Mouse (Mus musculus) heart, embryonic 14.5 days (tissue): ENCODE results near the gene Sox15. TPM values are rescaled to one million over a fixed set of nuclear protein-coding genes. Genes with fewer than 3 reads are reported as not detected.
A peak's percentile ranks its signal among the peaks of the same experiment; 100 is the strongest.

Experiments used
- microRNA counts: library from miRNA; unstranded; fragments of <30 nt; microRNA quantifications from one replicate; lab custom pipeline; 2016
- microRNA-seq: library from miRNA; unstranded; fragments of <30 nt; microRNA quantifications from one replicate; pipeline ENCODE4, GENCODE M21; 2016
- polyA plus RNA-seq: library from polyadenylated mRNA; unstranded; fragments of >200 nt; fragmentation: Nextera tagmentation; extraction: Ambion mirVana; gene quantifications from 2 replicates; pipeline ENCODE4 v1.2.1, GENCODE M21; 2014

Gene Sox15
- polyA plus RNA-seq, 1 experiment from 2014 or later: not detected

MicroRNAs encoded within 50 kb of the gene (microRNA counts, 519-probe panel; counts per million panel counts)
- 322 counts per million, percentile 70 among the panel's probes with 10 or more counts for microRNA mmu-miR-1934 (lab: Ali Mortazavi, UCI)
- microRNA mmu-miR-467f (lab: Ali Mortazavi, UCI): 5,576 counts per million, percentile 85 among the panel's probes with 10 or more counts

Small RNA genes within 50 kb of the gene (microRNA-seq; reads per million reads assigned to microRNA genes)
- gene Mir1934: 5.0 reads per million, percentile 14 among the genes with 10 or more reads in this experiment
- not detected for gene Mir467f

Other genes starting within 250 kb of the Sox15 start
- 18.0 and 22.0 TPM in 2 replicates for gene Kdm6b, start 241.6 kb upstream of the Sox15 start, polyA plus RNA-seq
- 0.13 and 0.36 TPM in 2 replicates for gene Dnah2, start 106.2 kb upstream of the Sox15 start, polyA plus RNA-seq
- 14.2 and 20.4 TPM in 2 replicates for gene Efnb3, start 95.1 kb upstream of the Sox15 start, polyA plus RNA-seq
- gene Wrap53, start 75.1 kb upstream of the Sox15 start, polyA plus RNA-seq: 11.1 and 14.3 TPM in 2 replicates
- 71.2 and 71.9 TPM in 2 replicates for gene Trp53, start 75.0 kb upstream of the Sox15 start, polyA plus RNA-seq
- 31.5 and 33.8 TPM in 2 replicates for gene Atp1b2, start 49.4 kb upstream of the Sox15 start, polyA plus RNA-seq
- gene Shbg, start 37.4 kb upstream of the Sox15 start, polyA plus RNA-seq: not detected in 2 replicates
- gene Sat2, start 33.3 kb upstream of the Sox15 start, polyA plus RNA-seq: 16.2 and 17.9 TPM in 2 replicates
- 24.2 and 25.8 TPM in 2 replicates for gene Fxr2, start 22.3 kb upstream of the Sox15 start, polyA plus RNA-seq
- gene Mpdu1, start 7.3 kb downstream of the Sox15 start, polyA plus RNA-seq: 14.9 and 29.1 TPM in 2 replicates
- 12.1 and 14.4 TPM in 2 replicates for gene Cd68, start 10.8 kb downstream of the Sox15 start, polyA plus RNA-seq
- gene Eif4a1, start 17.1 kb downstream of the Sox15 start, polyA plus RNA-seq: 313 and 403 TPM in 2 replicates
- gene Senp3, start 26.8 kb downstream of the Sox15 start, polyA plus RNA-seq: 43.2 and 59.4 TPM in 2 replicates
- gene Tnfsf13, start 30.5 kb downstream of the Sox15 start, polyA plus RNA-seq: 0.24 and 0.63 TPM in 2 replicates
- 7.7 and 10.3 TPM in 2 replicates for gene Tnfsf12, start 40.5 kb downstream of the Sox15 start, polyA plus RNA-seq
- gene Tnfsfm13, start 40.8 kb downstream of the Sox15 start, polyA plus RNA-seq: 2.5 and 6.8 TPM in 2 replicates
- 19.9 and 20.1 TPM in 2 replicates for gene Polr2a, start 103.3 kb downstream of the Sox15 start, polyA plus RNA-seq
- 0.13 TPM in 1 of 2 replicates, not detected in the other for gene Slc35g3, start 106.7 kb downstream of the Sox15 start, polyA plus RNA-seq
- 3.7 TPM in 2 replicates for gene Zbtb4, start 110.6 kb downstream of the Sox15 start, polyA plus RNA-seq
- gene Chrnb1, start 140.6 kb downstream of the Sox15 start, polyA plus RNA-seq: 5.5 and 5.8 TPM in 2 replicates
- gene Fgf11, start 146.5 kb downstream of the Sox15 start, polyA plus RNA-seq: 2.0 and 2.1 TPM in 2 replicates
- gene Tmem102, start 150.3 kb downstream of the Sox15 start, polyA plus RNA-seq: 1.7 and 1.8 TPM in 2 replicates
- not detected in 2 replicates for gene Gm39566, start 160.0 kb downstream of the Sox15 start, polyA plus RNA-seq
- gene Spem2, start 163.2 kb downstream of the Sox15 start, polyA plus RNA-seq: not detected in 2 replicates
- gene Spem1, start 166.9 kb downstream of the Sox15 start, polyA plus RNA-seq: not detected in 2 replicates
- gene Nlgn2, start 182.5 kb downstream of the Sox15 start, polyA plus RNA-seq: 2.4 and 2.6 TPM in 2 replicates
- gene Tmem256, start 183.2 kb downstream of the Sox15 start, polyA plus RNA-seq: 340 and 379 TPM in 2 replicates
- 66.5 and 75.8 TPM in 2 replicates for gene Plscr3, start 191.1 kb downstream of the Sox15 start, polyA plus RNA-seq
- 0.15 TPM in 1 of 2 replicates, not detected in the other for gene Tnk1, start 203.4 kb downstream of the Sox15 start, polyA plus RNA-seq
- not detected in 2 replicates for gene Tmem95, start 222.7 kb downstream of the Sox15 start, polyA plus RNA-seq
- gene Kctd11, start 226.1 kb downstream of the Sox15 start, polyA plus RNA-seq: 2.6 and 2.8 TPM in 2 replicates
- gene Acap1, start 240.2 kb downstream of the Sox15 start, polyA plus RNA-seq: 3.6 and 3.8 TPM in 2 replicates
- 4.5 and 5.1 TPM in 2 replicates for gene 2810408A11Rik, start 245.7 kb downstream of the Sox15 start, polyA plus RNA-seq
- 7.5 and 11.1 TPM in 2 replicates for gene Neurl4, start 245.8 kb downstream of the Sox15 start, polyA plus RNA-seq